Mouse (Mus musculus): ENCODE measurements at regions not wholly inside any gene's neighbourhood (a gene's known extent, or its start where the extent isn't known, plus 50 kb on each side); places are given as distances from the start of the nearest gene placed in this dataset.

DNA sequence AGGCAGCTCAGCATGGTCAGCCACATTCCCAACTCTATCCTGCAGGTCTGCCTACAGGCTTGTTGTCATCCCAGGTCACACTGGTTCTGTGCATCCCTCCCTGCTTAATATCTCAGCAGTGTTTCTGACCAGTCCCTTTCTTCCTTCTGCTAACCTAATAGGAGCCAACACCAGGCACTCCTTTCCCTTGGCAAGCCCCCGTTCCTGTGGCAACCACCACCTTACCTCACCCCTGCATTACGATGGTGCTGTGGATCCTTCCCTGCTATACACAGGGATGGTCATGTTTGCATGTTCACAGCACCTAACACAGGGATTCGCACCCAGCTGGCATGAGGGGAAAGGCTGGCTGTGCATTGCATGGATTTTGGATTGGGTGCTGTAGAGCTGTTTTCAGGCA lies 50.8 kb upstream of the Arhgap20 start:
- no peak for ATAC-seq
- Histone ChIP-seq H3K9ac (replicated peaks) (no peak overlapping the region), H3K27me3 (no peaks in the 10 kb centered on the region), H3K27ac (no peak overlapping the region), H3K4me1 (replicated peaks) (no peaks in the 10 kb centered on the region), H3K4me3 (replicated peaks) (no peak overlapping the region), H3K9me3 (no peaks in the 10 kb centered on the region), H3K4me2 (replicated peaks) (no peak overlapping the region), H3K36me3 (no peaks in the 10 kb centered on the region)
- WGBS = 85% methylated on average over 3 of the region's 3 CpGs
